Mouse (Mus musculus): ENCODE data around the gene Dazl. TPM values are rescaled to one million over a fixed set of nuclear protein-coding genes. Genes with fewer than 3 reads are reported as not detected.

Gene Dazl
- polyA plus RNA-seq, 1 experiment: not detected

- H3K27me3 ChIP-seq (ENCODE audit: control insufficient read depth, insufficient read depth, low read length): no peaks in the 10 kb centered on the region
- H3K4me1 ChIP-seq (ENCODE audit: control insufficient read depth, insufficient read depth, insufficient read length, low read length): no peaks in the 10 kb centered on the region
- no peak overlapping the region for H3K4me3 ChIP-seq (ENCODE audit: low read depth, low read length)
- no peaks in the 10 kb centered on the region for H3K36me3 ChIP-seq (ENCODE audit: control insufficient read depth, insufficient read depth, low read length)
- 51% methylated on average over 9 of the region's 9 CpGs for WGBS
- TF ChIP-seq CTCF (IDR thresholded peaks at IDR 0.05; ENCODE audit: extremely low read depth, insufficient read length, insufficient replicate concordance, low read depth, low read length) (no peak), POLR2A (IDR thresholded peaks at IDR 0.05; ENCODE audit: low read depth, low read length) (no peak)
- no peak overlapping the region for H3K27ac ChIP-seq (ENCODE audit: insufficient read depth, low read depth, low read length)
Observed at GRCm38 (mm10) chr17:50236702-50237435, 56.6 kb downstream of the Dazl start.

- Histone ChIP-seq H3K27me3 (ENCODE audit: control insufficient read depth, insufficient read depth, low read length) (no peaks in the 10 kb centered on the region), H3K36me3 (ENCODE audit: control insufficient read depth, insufficient read depth, low read length) (no peaks in the 10 kb centered on the region), H3K27ac (ENCODE audit: insufficient read depth, low read depth, low read length) (no peak overlapping the region), H3K4me1 (ENCODE audit: control insufficient read depth, insufficient read depth, insufficient read length, low read length) (no peaks in the 10 kb centered on the region), H3K4me3 (ENCODE audit: low read depth, low read length) (no peak overlapping the region)
- TF ChIP-seq CTCF (IDR thresholded peaks at IDR 0.05; ENCODE audit: extremely low read depth, insufficient read length, insufficient replicate concordance, low read depth, low read length): no peak
- TF ChIP-seq POLR2A (IDR thresholded peaks at IDR 0.05; ENCODE audit: low read depth, low read length): no peak
- WGBS: 68% methylated on average over 13 of the region's 13 CpGs
Observed at GRCm38 (mm10) chr17:50235943-50236701, 57.3 kb downstream of the Dazl start.

GRCm38 (mm10) chr17:50233956-50234355 is 59.5 kb downstream of the Dazl start:
- TF ChIP-seq POLR2A (IDR thresholded peaks at IDR 0.05; ENCODE audit: low read depth, low read length) (no peak), CTCF (IDR thresholded peaks at IDR 0.05; ENCODE audit: extremely low read depth, insufficient read length, insufficient replicate concordance, low read depth, low read length) (no peak)
- Histone ChIP-seq H3K27me3 (ENCODE audit: control insufficient read depth, insufficient read depth, low read length) (no peaks in the 10 kb centered on the region), H3K27ac (ENCODE audit: insufficient read depth, low read depth, low read length) (no peak overlapping the region), H3K4me3 (ENCODE audit: low read depth, low read length) (no peak overlapping the region), H3K36me3 (ENCODE audit: control insufficient read depth, insufficient read depth, low read length) (no peaks in the 10 kb centered on the region), H3K4me1 (ENCODE audit: control insufficient read depth, insufficient read depth, insufficient read length, low read length) (no peaks in the 10 kb centered on the region)
- WGBS: 86% methylated on average over 5 of the region's 5 CpGs

GRCm38 (mm10) chr17:50232821-50233220 is 60.6 kb downstream of the Dazl start:
- Histone ChIP-seq H3K4me1 (ENCODE audit: control insufficient read depth, insufficient read depth, insufficient read length, low read length) (no peaks in the 10 kb centered on the region), H3K27me3 (ENCODE audit: control insufficient read depth, insufficient read depth, low read length) (no peaks in the 10 kb centered on the region), H3K27ac (ENCODE audit: insufficient read depth, low read depth, low read length) (no peak overlapping the region), H3K4me3 (ENCODE audit: low read depth, low read length) (no peak overlapping the region), H3K36me3 (ENCODE audit: control insufficient read depth, insufficient read depth, low read length) (no peaks in the 10 kb centered on the region)
- TF ChIP-seq POLR2A (IDR thresholded peaks at IDR 0.05; ENCODE audit: low read depth, low read length): no peak
- TF ChIP-seq CTCF (IDR thresholded peaks at IDR 0.05; ENCODE audit: extremely low read depth, insufficient read length, insufficient replicate concordance, low read depth, low read length): no peak
- 85% methylated on average over 11 of the region's 11 CpGs for WGBS

- Histone ChIP-seq H3K27ac (ENCODE audit: insufficient read depth, low read depth, low read length) (no peak overlapping the region), H3K4me1 (ENCODE audit: control insufficient read depth, insufficient read depth, insufficient read length, low read length) (no peaks in the 10 kb centered on the region), H3K36me3 (ENCODE audit: control insufficient read depth, insufficient read depth, low read length) (no peaks in the 10 kb centered on the region), H3K4me3 (ENCODE audit: low read depth, low read length) (no peak overlapping the region), H3K27me3 (ENCODE audit: control insufficient read depth, insufficient read depth, low read length) (no peaks in the 10 kb centered on the region)
- TF ChIP-seq POLR2A (IDR thresholded peaks at IDR 0.05; ENCODE audit: low read depth, low read length) (no peak), CTCF (IDR thresholded peaks at IDR 0.05; ENCODE audit: extremely low read depth, insufficient read length, insufficient replicate concordance, low read depth, low read length) (no peak)
- WGBS: 86% methylated on average over 8 of the region's 8 CpGs
Observed at GRCm38 (mm10) chr17:50231206-50231605, 62.2 kb downstream of the Dazl start.

GRCm38 (mm10) chr17:50229534-50229933 is 63.9 kb downstream of the Dazl start:
- no peak overlapping the region for H3K4me3 ChIP-seq (ENCODE audit: low read depth, low read length)
- no peaks in the 10 kb centered on the region for H3K27me3 ChIP-seq (ENCODE audit: control insufficient read depth, insufficient read depth, low read length)
- no peaks in the 10 kb centered on the region for H3K4me1 ChIP-seq (ENCODE audit: control insufficient read depth, insufficient read depth, insufficient read length, low read length)
- H3K27ac ChIP-seq (ENCODE audit: insufficient read depth, low read depth, low read length): no peak overlapping the region
- TF ChIP-seq POLR2A (IDR thresholded peaks at IDR 0.05; ENCODE audit: low read depth, low read length): no peak
- TF ChIP-seq CTCF (IDR thresholded peaks at IDR 0.05; ENCODE audit: extremely low read depth, insufficient read length, insufficient replicate concordance, low read depth, low read length): no peak
- 61% methylated on average over 4 of the region's 4 CpGs for WGBS
- H3K36me3 ChIP-seq (ENCODE audit: control insufficient read depth, insufficient read depth, low read length): no peaks in the 10 kb centered on the region

Other genes starting within 250 kb of the Dazl start
- gene Rftn1, start 103.0 kb downstream of the Dazl start, polyA plus RNA-seq (2012; rRNA removed): 6.5 and 24.7 TPM in 2 replicates
- 2.6 and 6.7 TPM in 2 replicates for gene Plcl2, start 215.8 kb upstream of the Dazl start, polyA plus RNA-seq (2012; rRNA removed)

Data from small intestine, adult 2 months (tissue).